Mouse (Mus musculus) common myeloid progenitor, adult 5-6 weeks (primary cell): ENCODE measurements around the gene Etl4. TPM values are rescaled to one million over a fixed set of nuclear protein-coding genes. Genes with fewer than 3 reads are reported as not detected.

ENCODE experiments used
- ATAC-seq: replicated peaks from 2 replicates; pipeline ENCODE4 v1.8.0; 2016; ENCODE audit warnings: low read depth, mild to moderate bottlenecking, moderate TSS enrichment, inconsistent platforms; ENCODE audit not compliant: poor library complexity, severe bottlenecking
- total RNA-seq: library from RNA; stranded (forward); fragments of 200-1000, 187-1606 nt; gene quantifications from 2 replicates; pipeline ENCODE4 v1.2.3, GENCODE M21; 2017

Etl4 gene
- total RNA-seq = 1.1 TPM in 1 of 2 replicates, not detected in the other

GRCm38 (mm10) chr2:19909171-19909899, at the start of gene Etl4:
Gene Etl4 (plus strand): TSS chr2:19909780.
- 0 out of 2 replicates have a peak, but pooled peaks have one; percentile 25 for ATAC-seq

DNA sequence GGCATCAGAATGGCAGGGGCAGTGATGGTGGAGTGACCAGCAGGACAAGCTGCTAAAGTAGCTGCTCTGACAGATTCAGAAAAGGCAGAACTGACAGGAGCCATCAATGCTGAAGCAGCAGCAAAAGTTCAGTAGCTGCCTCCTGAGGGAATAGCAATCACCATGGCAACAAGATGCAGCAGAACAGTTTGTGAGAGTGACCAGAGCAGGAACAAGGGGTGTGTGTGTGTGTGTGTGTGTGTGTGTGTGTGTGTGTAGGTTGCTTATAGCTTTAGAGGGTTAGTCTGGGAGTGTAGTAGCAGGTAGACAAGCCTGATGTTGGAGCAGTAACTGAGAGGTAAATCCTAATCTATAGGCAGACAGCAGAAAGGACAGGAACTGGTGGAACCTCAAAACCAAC, 40.4 kb upstream of the Etl4 start:
- ATAC-seq = 0 out of 2 replicates have a peak, but pooled peaks have one; percentile 32

- no peak for ATAC-seq
These were observed 37.7 kb upstream of the Etl4 start for GRCm38 (mm10) chr2:19871881-19872280.

DNA sequence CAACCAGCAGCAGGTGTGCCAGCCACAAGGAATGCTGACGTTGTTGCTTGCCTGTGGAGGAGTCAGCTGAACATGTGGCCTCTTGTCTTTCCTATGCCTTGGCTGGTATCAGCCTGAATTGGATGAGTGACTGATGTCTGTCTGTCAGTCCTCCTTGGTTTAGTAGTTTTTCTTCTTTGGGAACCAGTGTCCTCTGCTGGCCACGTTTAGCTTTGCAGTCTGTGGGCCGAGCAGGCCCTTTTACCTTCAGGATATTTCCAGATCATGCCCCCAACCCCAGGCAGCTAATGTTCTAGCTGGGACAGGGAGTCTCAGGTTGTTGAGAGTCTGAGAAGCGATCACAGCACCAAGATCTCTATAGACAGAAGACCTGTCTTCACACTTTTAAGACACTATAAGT, 18.7 kb upstream of the Etl4 start:
- no peak for ATAC-seq

- no peak for ATAC-seq
These were observed 560 bp downstream of the Etl4 start for GRCm38 (mm10) chr2:19909900-19910780.

DNA sequence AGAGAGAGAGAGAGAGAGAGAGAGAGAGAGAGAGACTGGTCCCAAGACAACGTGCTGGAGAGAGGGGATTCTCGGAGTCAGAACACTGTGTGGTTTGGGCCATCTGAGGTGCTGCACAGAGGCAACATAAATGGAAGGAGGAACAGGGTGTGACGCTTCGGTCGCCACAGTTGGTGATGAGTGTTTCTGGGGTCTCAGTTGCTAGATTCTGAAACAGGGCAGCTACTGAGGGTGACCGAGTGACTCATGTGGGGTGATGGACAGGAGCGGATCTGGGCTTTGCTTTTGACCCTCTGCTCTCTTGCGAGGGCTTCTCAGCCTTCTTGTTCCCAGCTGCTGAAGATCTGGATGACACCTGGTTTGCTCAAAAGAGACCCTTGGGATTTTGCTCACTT, 1.2 kb downstream of the Etl4 start:
- ATAC-seq = no peak

GRCm38 (mm10) chr2:19919190-19919589, 9.6 kb downstream of the Etl4 start:
- peak; percentile 71; the same call in 1 of the 2 replicates for ATAC-seq

GRCm38 (mm10) chr2:19930009-19930408, 20.4 kb downstream of the Etl4 start:
- no peak for ATAC-seq

DNA sequence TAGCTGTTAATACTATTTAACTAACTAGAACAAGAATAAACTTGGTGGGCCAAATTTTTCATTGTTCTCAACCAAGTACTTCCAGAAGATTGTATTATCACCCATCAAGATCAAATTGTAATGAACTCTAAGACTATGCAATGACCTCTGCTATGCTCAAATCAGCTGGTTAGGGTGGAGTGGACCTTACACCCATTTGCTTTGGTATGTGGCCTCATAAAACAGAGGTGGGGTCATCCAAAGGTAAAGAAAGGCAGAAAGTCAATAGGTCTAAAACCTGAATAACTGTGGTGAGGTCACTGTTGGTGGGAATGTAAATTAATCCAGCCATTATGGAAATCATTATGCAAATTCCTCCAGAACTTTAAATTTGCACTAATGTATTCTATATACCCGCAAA, 24.3 kb downstream of the Etl4 start:
- ATAC-seq = no peak

GRCm38 (mm10) chr2:19945205-19945604, 35.6 kb downstream of the Etl4 start:
- ATAC-seq = no peak

- no peak for ATAC-seq
These were observed 43.4 kb downstream of the Etl4 start for GRCm38 (mm10) chr2:19953028-19953427.

DNA sequence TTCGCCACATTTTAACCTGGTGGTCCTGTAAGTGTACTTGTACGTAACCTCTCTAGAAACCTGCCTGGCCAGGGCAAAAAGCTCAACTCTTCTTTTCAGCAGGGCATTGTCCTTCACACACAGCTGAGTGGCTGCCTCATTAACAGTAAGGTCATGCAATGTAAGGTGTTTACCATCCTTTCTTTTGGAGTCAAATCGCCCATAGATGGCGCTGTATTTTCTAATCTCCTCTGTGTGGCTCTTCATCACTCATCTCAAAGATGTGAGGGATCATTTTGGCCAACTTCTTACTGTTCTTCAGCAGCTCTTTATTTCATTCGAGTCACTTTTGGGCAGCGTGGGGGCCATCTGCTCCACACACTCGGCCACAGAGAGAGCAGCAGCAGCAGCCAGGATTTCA, 56.9 kb downstream of the Etl4 start:
- ATAC-seq = no peak

DNA sequence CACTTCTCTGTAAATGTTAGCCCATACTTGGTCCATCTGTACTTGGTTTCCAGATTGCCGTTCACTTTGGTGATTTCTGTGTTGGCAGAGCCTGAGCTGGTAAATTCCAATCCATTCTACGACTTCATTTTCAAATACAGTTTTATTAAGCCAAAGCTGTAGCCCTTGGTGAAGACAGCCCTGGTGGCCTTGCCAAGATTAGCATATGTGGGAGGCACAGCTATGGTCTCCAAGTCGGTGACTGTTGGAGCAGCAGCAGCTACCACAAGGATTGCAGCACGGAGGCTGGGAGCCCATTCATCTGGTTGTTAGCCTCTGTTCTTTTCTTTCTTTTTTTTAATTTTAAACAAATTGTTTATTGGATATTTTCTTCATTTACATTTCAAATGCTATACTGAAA, 128.1 kb downstream of the Etl4 start:
- no peak for ATAC-seq

DNA sequence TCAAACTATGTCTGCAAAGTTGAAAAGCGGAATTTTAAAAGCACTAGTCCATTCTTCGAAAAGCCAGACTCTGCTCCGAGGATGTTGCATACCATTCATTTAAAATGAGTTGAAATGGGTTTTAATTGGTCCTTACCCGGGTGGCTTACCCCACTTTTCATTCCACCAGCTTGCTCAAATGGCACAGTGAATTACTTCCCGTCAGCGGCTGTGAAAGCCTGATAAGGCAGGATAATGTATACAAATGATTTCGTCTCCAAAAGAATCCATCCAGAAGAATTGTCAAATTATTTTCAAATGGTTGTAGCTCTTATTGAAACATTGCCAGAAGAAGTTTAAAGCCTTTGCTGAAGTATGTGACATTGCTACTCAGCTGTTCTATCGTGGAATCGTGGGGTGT, 162.8 kb downstream of the Etl4 start:
- ATAC-seq = no peak

GRCm38 (mm10) chr2:20076118-20076796, 166.7 kb downstream of the Etl4 start:
- no peak for ATAC-seq

DNA sequence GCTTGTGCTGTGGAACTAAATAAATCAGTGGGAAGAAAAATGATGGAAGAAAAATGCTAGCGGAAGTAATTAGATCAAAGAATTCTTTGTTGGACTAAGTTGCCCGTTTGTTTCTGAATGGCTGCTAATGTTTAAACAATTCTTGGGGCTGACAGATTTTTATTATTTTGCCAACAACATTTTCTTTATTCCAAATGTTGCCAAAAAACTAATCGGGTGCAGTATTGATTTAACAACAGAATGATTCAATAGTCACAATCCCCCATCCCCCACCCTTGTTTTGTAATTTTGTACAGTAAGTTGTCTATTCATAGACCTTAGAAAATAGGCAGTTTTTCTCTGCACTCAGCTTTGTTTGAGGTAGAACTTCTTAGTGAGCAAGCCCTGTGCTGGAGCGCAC, 175.2 kb downstream of the Etl4 start:
- no peak for ATAC-seq

DNA sequence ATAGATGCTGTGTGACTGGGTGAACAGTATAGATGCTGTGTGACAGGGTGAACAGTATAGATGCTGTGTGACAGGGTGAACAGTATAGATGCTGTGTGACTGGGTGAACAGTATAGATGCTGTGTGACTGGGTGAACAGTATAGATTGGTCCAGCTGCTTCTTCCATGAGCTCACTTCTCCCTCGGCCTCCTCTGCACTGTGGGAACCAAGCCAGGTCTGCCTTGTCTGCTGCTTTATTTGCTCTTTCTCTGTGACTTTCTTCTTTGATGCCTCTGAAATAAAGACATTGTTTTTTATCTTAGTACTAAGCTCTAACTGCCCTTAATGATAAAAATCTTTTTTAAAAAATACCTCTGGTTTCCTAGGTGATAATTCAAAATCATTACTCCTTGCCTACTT, 195.9 kb downstream of the Etl4 start:
- ATAC-seq = no peak

GRCm38 (mm10) chr2:20111703-20112102, 202.1 kb downstream of the Etl4 start:
- ATAC-seq = no peak

DNA sequence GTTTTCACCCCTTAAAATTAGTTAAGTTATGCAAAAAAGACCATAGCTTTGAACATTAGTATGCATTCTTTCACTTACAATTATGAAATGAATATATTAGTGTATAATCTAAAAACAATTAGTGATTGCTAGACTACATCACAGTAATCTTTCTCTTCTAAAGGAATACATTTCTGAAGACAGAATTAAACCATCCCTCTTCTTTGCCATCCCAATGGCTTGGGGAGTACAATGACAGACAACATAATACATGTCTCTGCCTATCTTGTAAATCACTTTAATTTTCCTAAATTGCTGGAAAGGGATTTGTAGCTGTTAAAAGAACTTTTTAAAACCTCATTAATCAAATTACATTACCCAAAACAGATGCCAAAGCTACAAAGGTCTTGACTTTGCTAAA, 216.3 kb downstream of the Etl4 start:
- no peak for ATAC-seq

GRCm38 (mm10) chr2:20131792-20132191, 222.2 kb downstream of the Etl4 start:
- no peak for ATAC-seq

DNA sequence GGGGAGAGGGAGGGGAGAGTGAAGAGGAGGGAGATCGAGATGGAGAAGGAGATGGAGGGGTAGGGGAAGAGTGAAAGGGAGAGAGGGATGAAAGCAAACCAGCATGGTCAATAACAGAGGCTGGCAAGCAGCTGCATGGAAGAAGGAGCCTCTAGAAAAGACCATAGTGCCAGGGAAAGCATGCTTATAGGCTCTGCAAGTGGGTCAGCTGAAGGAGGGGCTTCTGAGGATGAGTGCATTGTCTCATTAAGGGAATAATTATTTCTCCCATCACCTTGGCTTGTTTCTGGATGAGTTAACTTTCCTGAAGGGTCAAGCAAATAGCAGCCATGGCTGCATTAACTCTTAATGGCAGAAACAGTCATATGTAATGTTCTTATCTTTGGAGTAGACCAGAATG, 228.8 kb downstream of the Etl4 start:
- no peak for ATAC-seq
